Mouse (Mus musculus): Measurements from ENCODE around the gene Dcun1d4. TPM values are rescaled to one million over a fixed set of nuclear protein-coding genes. Genes with fewer than 3 reads are reported as not detected.

The Dcun1d4 gene
- 10 to 100 TPM; 12.6 TPM for total RNA-seq (2023)

DNA sequence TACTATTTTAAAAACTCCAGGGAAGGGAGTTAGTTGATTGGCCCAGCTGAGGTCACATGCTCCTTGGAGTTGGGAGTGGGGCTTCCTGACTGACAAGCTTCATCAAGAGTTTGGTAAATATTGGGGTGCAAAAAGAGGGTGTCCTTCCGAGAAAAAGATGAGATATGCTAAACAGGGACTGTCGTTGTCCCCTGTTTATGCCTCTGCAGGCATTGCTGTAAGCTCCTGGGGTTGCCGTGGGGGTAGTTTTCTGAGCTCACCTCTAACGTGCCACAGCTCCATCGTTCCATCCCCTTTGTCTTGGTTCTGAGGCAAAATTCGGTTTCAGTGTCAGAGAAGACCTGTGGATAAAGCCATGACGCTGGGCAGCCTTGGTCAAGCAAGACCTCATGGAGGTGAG is at the start of gene Dcun1d4:
Gene Dcun1d4 (plus strand): TSS at position 301 of the 400 bp plus-strand sequence.

Other genes starting within 250 kb of the Dcun1d4 start
- gene Fryl, start 224.4 kb upstream of the Dcun1d4 start, total RNA-seq (2023), result 100 to 1,000 TPM; 192 to 239 TPM
- gene Ociad1, start 188.2 kb upstream of the Dcun1d4 start, total RNA-seq (2023), result 100 to 1,000 TPM; 166 to 179 TPM
- not detected for gene Ociad2, start 140.0 kb upstream of the Dcun1d4 start, total RNA-seq (2023)
- gene Cwh43, start 74.9 kb upstream of the Dcun1d4 start, total RNA-seq (2023), result not detected
- gene Lrrc66, start 151.5 kb downstream of the Dcun1d4 start, total RNA-seq (2023), result not detected
- 10 to 100 TPM; 11.4 to 16.5 TPM for gene Sgcb, start 166.8 kb downstream of the Dcun1d4 start, total RNA-seq (2023)
- gene Spata18, start 170.4 kb downstream of the Dcun1d4 start, total RNA-seq (2023), result not detected

All from B cell, adult 67 days (primary cell).